Mouse (Mus musculus): Measurements from ENCODE around the gene Cplx2.

GRCm38 (mm10) chr13:54426781-54427655 lies 55.9 kb downstream of the Cplx2 start:
- TF ChIP-seq CTCF (IDR thresholded peaks at IDR 0.05; ENCODE audit: borderline replicate concordance, insufficient read depth, low read length) (no peak), POLR2A (IDR thresholded peaks at IDR 0.05; ENCODE audit: low read depth, low read length) (no peak)

All from embryonic fibroblast, embryonic 13.5 days (primary cell).